Mouse (Mus musculus) brain, embryonic 14.5 days (tissue): ENCODE results near the gene Cdca8. TPM values are rescaled to one million over a fixed set of nuclear protein-coding genes. Genes with fewer than 3 reads are reported as not detected.
"Not testable (repeated sequence)": the region's sequence is repeated elsewhere in the genome, so short reads cannot be mapped to it uniquely, and the experiment has no call there.

ENCODE experiments used
- DNase-seq: peaks from one replicate; pipeline ENCODE4 v3.0.0-alpha.2; 2011; ENCODE audit warnings: low read depth
- CTCF ChIP-seq: fragments of 200-500 bp; IDR thresholded peaks from 2 replicates; pipeline ENCODE4 v1.5.1; 2012; ENCODE audit warnings: inconsistent platforms, mild to moderate bottlenecking, moderate library complexity, borderline replicate concordance; ENCODE audit not compliant: insufficient read depth, insufficient read length; ENCODE audit errors: extremely low read depth
- POLR2A ChIP-seq: fragments of 200-500 bp; IDR thresholded peaks from 2 replicates; pipeline ENCODE4 v1.6.1; 2012; ENCODE audit warnings: mild to moderate bottlenecking, inconsistent platforms, borderline replicate concordance; ENCODE audit not compliant: poor library complexity, insufficient read depth, insufficient read length, severe bottlenecking; ENCODE audit errors: extremely low read depth
- polyA plus RNA-seq: library from polyadenylated mRNA; depleted of rRNA; stranded (reverse); fragments of >200 nt; gene quantifications from 2 replicates; pipeline ENCODE4 v1.2.3, GENCODE M21; 2012; rRNA removed

Gene Cdca8
- polyA plus RNA-seq = 29.5 and 34.1 TPM in 2 replicates

GRCm38 (mm10) chr4:124939211-124939610 is at the start of gene Cdca8:
TSS of gene Cdca8 (minus strand) at chr4:124939311.
- not testable (repeated sequence) for DNase-seq

GRCm38 (mm10) chr4:124988382-124988781 is 49.3 kb upstream of the Cdca8 start:
- no peak for TF ChIP-seq POLR2A
- TF ChIP-seq CTCF = no peak
- DNase-seq = peak; percentile 31

- TF ChIP-seq POLR2A = no peak
- TF ChIP-seq CTCF = no peak
- DNase-seq = no peak
Measured at GRCm38 (mm10) chr4:124987711-124988097, 48.6 kb upstream of the Cdca8 start.

DNA sequence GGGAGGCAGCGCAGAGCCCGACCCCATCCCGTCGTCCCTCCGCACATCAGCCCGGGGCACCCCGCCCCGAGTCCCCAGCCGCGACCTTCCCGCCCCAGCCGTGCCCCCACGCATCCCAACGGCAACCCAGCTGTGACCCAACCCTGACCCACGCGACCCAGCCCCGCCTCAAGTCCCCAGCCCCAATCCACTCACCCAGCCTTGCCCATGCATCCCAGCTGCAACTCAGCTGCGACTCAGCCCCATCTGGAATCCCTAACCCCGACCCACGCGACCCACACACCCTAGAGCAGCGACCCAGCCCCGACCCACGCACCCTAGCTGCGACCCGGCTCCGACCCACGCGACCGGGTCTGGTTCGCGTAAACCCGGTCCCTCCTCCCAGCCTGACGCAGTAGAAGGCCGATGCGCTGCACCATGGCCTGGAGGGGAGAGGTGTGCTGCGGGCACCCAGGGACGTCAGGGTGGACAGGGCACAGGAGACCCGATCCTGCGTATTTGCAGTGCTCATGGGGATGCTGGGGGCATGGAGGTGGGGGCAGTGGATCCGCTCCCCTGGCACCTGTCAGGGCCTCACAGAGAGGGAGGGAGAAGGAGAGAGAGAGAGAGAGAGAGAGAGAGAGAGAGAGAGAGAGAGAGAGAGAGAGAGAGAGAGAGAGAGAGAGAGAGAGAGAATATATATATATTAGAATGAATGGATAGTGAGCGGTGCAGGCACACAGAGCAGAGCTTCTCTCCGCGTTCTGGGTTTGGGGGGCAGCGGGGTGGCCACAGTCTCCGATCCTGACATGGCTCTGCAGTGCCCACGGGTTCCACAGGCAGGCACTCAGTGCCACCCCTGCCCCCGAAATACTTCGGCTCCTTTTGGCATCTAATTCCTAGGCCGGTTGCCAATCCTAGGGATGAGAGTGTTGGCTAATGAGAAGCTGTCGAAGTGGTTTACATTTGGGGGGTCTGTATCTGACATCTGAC is 47.9 kb upstream of the Cdca8 start:
- TF ChIP-seq POLR2A (no peak), CTCF (no peak)
- peak; percentile 50 for DNase-seq

DNA sequence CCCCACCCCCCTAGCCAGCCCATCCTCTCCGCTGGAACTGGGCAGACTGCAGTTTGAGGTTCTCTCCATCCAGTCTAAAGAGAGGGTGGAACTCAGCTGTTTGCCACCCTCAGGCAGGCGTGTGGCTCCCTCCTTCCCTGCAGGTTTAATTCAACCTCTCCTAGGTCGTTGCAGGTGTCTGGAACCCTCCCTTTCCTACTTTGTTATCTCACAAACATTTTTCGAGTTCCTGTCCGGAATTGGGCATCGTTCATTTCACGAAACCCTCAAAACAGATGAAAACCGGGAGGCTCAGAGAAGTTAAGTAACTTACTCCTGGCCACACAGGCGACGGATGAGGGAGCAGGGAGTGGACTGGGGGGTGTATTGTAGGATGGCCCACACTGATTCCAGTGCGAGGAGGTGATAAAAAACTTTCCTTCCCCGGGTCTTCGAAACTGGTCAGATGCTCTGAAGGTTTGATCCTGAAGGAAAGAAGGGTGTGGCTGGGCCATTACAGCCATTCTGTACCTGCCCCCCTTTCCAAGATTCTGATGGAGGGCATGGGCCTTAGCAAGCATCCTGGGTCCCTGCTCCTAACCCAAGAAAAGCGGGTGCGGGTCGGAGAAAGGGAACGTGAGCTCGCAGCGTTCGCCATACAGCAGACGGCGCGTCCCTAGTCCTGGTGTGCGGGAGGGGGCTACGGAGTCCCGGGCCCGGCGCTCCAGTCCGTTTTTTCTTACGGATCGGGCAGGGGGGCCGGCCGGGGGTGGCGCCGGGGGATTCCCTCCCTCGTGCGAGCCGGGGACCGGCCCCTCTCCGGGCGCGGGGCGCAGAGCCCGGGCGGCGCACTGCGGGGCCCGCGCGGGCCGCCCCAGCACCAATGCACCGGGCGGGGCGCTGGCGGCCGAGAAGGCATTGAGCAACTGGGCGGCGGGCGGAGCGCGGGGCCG is 46.8 kb upstream of the Cdca8 start, which contains the start of gene Rspo1:
TSS of gene Rspo1 (plus strand) at position 760 of the 932 bp plus-strand sequence.
- no peak for TF ChIP-seq CTCF
- TF ChIP-seq POLR2A = no peak
- peak; percentile 29 for DNase-seq

DNA sequence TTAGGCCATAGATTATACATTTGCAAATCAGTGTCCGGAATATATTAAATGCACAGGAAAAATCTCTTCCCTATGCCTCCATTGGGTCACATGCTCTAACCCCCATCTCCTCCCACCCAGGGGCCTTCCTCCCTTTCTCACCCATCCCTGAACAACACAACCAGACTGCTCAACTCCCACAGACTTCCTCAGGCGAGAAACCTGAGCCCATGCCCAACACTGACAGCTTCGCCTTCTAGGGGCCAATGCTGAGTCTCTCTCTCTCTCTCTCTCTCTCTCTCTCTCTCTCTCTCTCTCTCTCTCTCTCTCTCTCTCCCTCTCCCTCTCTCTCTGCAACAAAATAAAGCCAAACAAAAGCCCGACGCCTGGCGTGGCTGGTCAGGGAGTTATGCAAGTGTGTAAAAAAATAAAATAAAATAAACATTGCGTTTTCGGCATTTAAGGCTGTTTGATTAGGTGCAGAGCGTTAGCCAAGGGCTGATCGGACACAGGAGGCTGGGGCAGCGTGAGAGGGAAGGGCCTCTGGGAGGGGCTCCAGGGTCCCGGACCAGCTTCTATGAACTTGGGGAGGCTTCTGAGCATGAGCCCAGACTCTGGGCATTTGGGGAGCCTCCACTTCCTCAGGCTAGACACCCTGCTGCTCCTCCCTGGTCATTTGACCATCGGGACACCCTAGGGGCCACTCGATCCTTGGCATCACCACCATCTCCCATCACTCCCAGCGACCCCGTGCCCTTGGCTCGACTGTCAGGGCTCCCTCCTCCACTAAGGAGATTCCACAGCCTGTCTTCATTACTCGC is 46.0 kb upstream of the Cdca8 start:
- TF ChIP-seq CTCF (no peak), POLR2A (no peak)
- DNase-seq = no peak

DNA sequence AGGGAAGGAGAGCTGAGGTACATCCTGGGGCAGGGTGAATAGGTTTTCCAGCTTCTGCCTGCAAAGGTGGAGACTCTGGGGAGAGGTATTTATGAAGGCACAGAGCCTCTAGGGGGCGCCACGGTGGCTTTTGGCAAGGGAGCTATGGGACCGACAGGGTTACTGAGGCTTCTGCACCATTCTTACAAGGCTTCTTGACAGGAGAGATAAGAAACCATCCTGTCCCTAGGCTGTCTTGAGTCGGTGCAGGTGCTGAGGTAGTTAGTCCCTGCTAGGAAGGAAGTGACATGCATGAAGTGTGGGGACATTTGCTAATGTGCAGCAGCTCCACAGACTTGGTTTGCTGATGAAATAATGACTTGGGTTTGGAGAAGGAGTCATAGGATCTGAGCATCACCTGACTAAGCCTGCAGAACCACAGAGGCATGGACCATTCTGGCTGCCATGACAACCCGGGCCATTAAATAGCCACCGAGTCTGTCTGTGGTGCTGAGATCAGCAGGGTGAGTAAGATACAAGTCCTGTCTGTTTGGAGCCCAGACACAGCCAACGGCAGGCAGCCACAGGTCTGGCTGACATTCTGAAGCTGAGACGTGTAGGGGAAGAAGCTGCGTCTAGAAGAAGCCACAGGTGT is 44.9 kb upstream of the Cdca8 start:
- no peak for DNase-seq
- TF ChIP-seq POLR2A = no peak
- TF ChIP-seq CTCF = peak; percentile 31; the same call in 1 of the 2 replicates

GRCm38 (mm10) chr4:124978201-124978600 is 39.1 kb upstream of the Cdca8 start:
- no peak for DNase-seq
- no peak for TF ChIP-seq POLR2A
- no peak for TF ChIP-seq CTCF

- DNase-seq = peak; percentile 35
- TF ChIP-seq POLR2A = no peak
- no peak for TF ChIP-seq CTCF
Measured at GRCm38 (mm10) chr4:124973296-124973695, 34.2 kb upstream of the Cdca8 start.

DNA sequence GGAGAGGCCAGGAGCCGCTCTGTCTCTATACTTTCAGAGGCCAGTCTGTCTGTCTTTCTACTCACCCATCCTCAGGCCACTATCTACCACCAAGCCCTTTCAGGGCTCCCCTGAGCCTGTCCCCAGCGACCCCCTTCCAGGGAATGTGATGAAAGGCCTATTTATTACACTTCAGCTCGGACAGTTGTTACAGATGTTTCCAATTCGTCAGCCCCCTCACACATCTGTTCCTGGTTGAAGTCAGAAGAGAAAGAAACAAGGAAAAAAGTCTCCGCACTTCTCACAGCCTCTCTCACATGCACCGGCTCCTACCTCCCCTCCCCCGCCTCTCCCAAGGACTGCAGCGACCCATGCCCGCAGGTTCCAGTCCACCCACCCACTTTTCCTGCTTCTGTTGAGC is 33.2 kb upstream of the Cdca8 start:
- TF ChIP-seq CTCF = no peak
- TF ChIP-seq POLR2A = no peak
- DNase-seq = no peak
